Mouse (Mus musculus) cerebellum, adult 2 months (tissue): ENCODE measurements around the gene Gm10188.

Source experiments
- CTCF ChIP-seq: fragments of 200-500 bp; IDR thresholded peaks from 2 replicates; pipeline ENCODE4 v1.5.1; 2011; ENCODE audit warnings: low read depth, mild to moderate bottlenecking, control low read depth, low read length, moderate library complexity, borderline replicate concordance; ENCODE audit not compliant: insufficient read depth
- POLR2A ChIP-seq: fragments of 200-500 bp; IDR thresholded peaks from 2 replicates; pipeline ENCODE4 v1.6.1; 2011; ENCODE audit warnings: low read length, control low read depth, borderline replicate concordance; ENCODE audit not compliant: insufficient read depth

- no peak for TF ChIP-seq CTCF
- TF ChIP-seq POLR2A, result no peak
These were observed 33.2 kb downstream of the Gm10188 start for GRCm38 (mm10) chr1:132196337-132196736.
